Mouse (Mus musculus) liver, postnatal 0 days (tissue): ENCODE measurements at regions not wholly inside any gene's neighbourhood (a gene's known extent, or its start where the extent isn't known, plus 50 kb on each side); places are given as distances from the start of the nearest gene placed in this dataset.

Experiments used
- ATAC-seq: fragments of 200-750 bp; cut with Nextera tagmentation; 2 replicates; pipeline ENCODE4 v1.8.0; 2017; ENCODE audit warnings: mild to moderate bottlenecking, moderate library complexity
- DNase-seq: peaks from one replicate; pipeline ENCODE4 v3.0.0-alpha.2; 2016
- H3K27ac ChIP-seq: fragments of 300-500 bp; sonication (generic); 2 replicates; pipeline ENCODE4 v1.5.1; 2014; ENCODE audit warnings: antibody characterized with exemption, moderate library complexity, mild to moderate bottlenecking, low read depth
- H3K27me3 ChIP-seq: fragments of 300-500 bp; sonication (generic); 2 replicates; pipeline ENCODE4 v1.6.1; 2014; ENCODE audit warnings: low read length, control low read depth, mixed read lengths; ENCODE audit not compliant: insufficient read depth
- H3K36me3 ChIP-seq: fragments of 300-500 bp; sonication (generic); replicated peaks from 2 replicates; pipeline ENCODE4 v1.6.1; 2014; ENCODE audit warnings: mild to moderate bottlenecking, control low read depth, low read length, moderate library complexity, mixed read lengths; ENCODE audit not compliant: insufficient read depth
- H3K4me1 ChIP-seq: fragments of 300-500 bp; sonication (generic); 2 replicates; pipeline ENCODE4 v1.6.1; 2014; ENCODE audit warnings: antibody characterized with exemption, mild to moderate bottlenecking, control low read depth; ENCODE audit not compliant: insufficient read depth
- H3K4me2 ChIP-seq: fragments of 300-500 bp; sonication (generic); 2 replicates; pipeline ENCODE4 v1.6.1; 2014; ENCODE audit warnings: low read depth, mild to moderate bottlenecking, low read length, moderate library complexity, mixed read lengths
- H3K4me3 ChIP-seq: fragments of 300-500 bp; sonication (generic); 2 replicates; pipeline ENCODE4 v1.5.1; 2014; ENCODE audit warnings: low read depth, low read length
- H3K9ac ChIP-seq: fragments of 300-500 bp; sonication (generic); replicated peaks from 2 replicates; pipeline ENCODE4 v1.6.1; 2014; ENCODE audit warnings: mild to moderate bottlenecking, moderate library complexity
- H3K9me3 ChIP-seq: fragments of 300-500 bp; sonication (generic); 2 replicates; pipeline ENCODE4 v1.6.1; 2016; ENCODE audit warnings: mild to moderate bottlenecking, control low read depth, low read length, mixed read lengths
- CTCF ChIP-seq: sonication (generic); IDR thresholded peaks from 2 replicates; pipeline ENCODE4 v1.5.1; 2016; ENCODE audit warnings: antibody characterized with exemption, low read depth
- EP300 ChIP-seq: IDR thresholded peaks from 2 replicates; pipeline ENCODE4 v1.6.1; 2016; ENCODE audit warnings: antibody characterized with exemption, low read depth, mild to moderate bottlenecking
- WGBS: fragments of 180-500 bp; shearing (Covaris S2); extraction: QIAGEN DNeasy Blood & Tissue Kit; methylation state at CpG from one replicate; pipeline ENCODE4 v1.1.7; 2014; ENCODE audit not compliant: insufficient replicate concordance; 5-methylcytosine and 5-hydroxymethylcytosine counted together

GRCm38 (mm10) chr2:167818799-167819198 is 113.1 kb upstream of the Ptpn1 start:
- no peaks in the 10 kb centered on the region for H3K27me3 ChIP-seq
- H3K9me3 ChIP-seq = no peaks in the 10 kb centered on the region
- H3K4me3 ChIP-seq = no peak overlapping the region
- 80% methylated on average over 10 of the region's 10 CpGs for WGBS
- H3K27ac ChIP-seq = peak overlapping the region; percentile 52; the same call in 1 of the 2 replicates
- no peak overlapping the region for H3K4me2 ChIP-seq
- H3K4me1 ChIP-seq = no peaks in the 10 kb centered on the region; the same call in 1 of the 2 replicates
- H3K9ac ChIP-seq = no peak overlapping the region
- DNase-seq = no peak
- TF ChIP-seq EP300 (no peak), CTCF (no peak)
- no peaks in the 10 kb centered on the region for H3K36me3 ChIP-seq
- ATAC-seq = no peak

- ATAC-seq (no peak), DNase-seq (no peak)
- Histone ChIP-seq H3K36me3 (no peaks in the 10 kb centered on the region), H3K4me2 (no peak overlapping the region), H3K9ac (no peak overlapping the region), H3K27ac (no peak overlapping the region), H3K4me3 (no peak overlapping the region), H3K4me1 (no peaks in the 10 kb centered on the region; the same call in 1 of the 2 replicates), H3K27me3 (no peaks in the 10 kb centered on the region), H3K9me3 (no peaks in the 10 kb centered on the region)
- TF ChIP-seq EP300 (no peak), CTCF (no peak)
- WGBS = 68% methylated on average over 9 of the region's 9 CpGs
These were observed 114.8 kb upstream of the Ptpn1 start for GRCm38 (mm10) chr2:167817030-167817429.

DNA sequence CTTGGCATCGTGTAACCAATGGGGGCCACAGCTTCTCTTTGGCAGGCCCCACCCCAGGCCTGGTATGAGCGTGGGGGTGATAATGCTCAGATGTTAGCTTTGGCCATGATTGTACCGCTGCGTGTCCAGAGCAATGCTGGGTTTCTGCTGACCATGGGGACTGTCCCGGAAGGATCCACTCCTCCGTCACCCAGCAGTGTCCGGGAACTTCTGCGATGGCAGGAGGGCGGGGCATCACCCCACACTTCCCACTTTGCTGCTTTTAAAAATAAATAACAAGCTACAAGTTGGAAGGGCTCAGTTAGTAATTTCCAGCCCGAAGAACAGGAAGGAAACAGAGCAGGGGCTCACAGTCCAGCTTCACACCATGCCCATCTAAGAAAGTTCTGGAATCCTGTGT is 116.7 kb upstream of the Ptpn1 start:
- DNase-seq = no peak
- TF ChIP-seq EP300 (no peak), CTCF (no peak)

DNA sequence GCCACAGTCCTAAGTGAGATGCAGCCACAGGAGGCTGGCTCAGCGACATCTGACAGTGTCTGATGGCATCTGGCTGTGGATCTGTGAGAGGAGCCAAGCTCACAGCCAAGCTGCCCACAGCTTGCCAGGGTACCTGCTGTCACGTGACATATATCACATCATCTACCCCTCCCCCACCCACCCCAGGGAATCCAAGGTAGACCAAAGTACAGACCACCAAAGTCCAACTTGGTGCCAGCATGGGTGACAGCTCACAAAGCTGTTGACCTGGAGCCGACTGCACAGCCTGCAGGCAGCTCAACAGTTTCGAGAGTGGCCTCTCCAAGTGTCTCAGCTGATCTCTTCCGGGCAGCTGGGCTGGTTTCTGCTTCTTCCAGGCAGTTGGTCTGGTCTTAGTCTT is 119.6 kb upstream of the Tmem189 start:
- no peak overlapping the region for H3K4me3 ChIP-seq
- no peak for DNase-seq
- no peaks in the 10 kb centered on the region for H3K36me3 ChIP-seq
- H3K9me3 ChIP-seq = no peaks in the 10 kb centered on the region
- H3K4me1 ChIP-seq = peaks cover 24% of the 10 kb centered on the region
- 76% methylated on average over 5 of the region's 5 CpGs for WGBS
- no peak overlapping the region for H3K4me2 ChIP-seq
- TF ChIP-seq EP300 (no peak), CTCF (no peak)
- H3K27me3 ChIP-seq = no peaks in the 10 kb centered on the region
- no peak overlapping the region for H3K9ac ChIP-seq
- ATAC-seq = no peak
- no peak overlapping the region for H3K27ac ChIP-seq

More for the DNA sequence above, 116.7 kb upstream of the Ptpn1 start:
- WGBS = 50% methylated on average over 10 of the region's 10 CpGs
- no peak overlapping the region; the same call in none of the 2 replicates for H3K27ac ChIP-seq
- H3K4me2 ChIP-seq = no peak overlapping the region
- no peaks in the 10 kb centered on the region for H3K27me3 ChIP-seq
- peak; percentile 47; the same call in 1 of the 2 replicates for ATAC-seq
- no peaks in the 10 kb centered on the region for H3K9me3 ChIP-seq
- H3K4me3 ChIP-seq = no peak overlapping the region
- peaks cover 3% of the 10 kb centered on the region; the same call in 1 of the 2 replicates for H3K4me1 ChIP-seq
- H3K36me3 ChIP-seq = no peaks in the 10 kb centered on the region
- H3K9ac ChIP-seq = no peak overlapping the region

DNA sequence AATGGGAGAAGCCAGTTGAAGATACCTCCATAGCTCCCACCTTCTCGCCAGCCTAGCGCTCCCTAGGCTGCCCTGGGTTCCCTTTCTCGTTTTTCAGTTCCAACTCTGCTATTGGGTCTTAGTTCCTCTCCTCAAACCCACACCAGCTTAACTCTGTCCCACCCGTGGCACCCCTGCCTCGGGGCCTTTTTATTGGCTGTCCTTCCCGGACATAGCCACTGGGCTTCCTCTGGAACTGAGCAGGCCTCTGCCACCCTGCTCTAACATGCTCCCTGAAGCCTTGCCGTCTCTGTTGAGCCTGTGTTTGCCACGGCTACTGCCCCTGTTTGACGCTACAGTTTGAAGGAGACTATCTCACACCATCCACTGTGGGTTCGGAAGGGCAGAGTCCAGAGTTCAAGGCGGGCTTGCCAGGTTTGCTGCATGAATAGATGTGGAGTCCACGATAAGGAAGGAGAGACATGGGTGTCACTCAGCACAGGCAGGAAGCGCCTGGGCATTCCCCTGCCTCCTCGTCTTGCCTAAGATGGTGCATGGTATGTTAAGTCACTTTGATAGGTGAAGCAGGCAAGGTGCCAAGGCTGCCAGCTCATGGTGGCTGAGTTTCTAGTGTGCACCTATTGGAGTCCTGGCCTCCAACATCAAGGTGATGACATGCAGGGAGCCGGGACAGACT is 116.1 kb upstream of the Tmem189 start:
- Histone ChIP-seq H3K4me2 (peak overlapping the region; percentile 54), H3K4me1 (peaks cover 21% of the 10 kb centered on the region), H3K9me3 (no peaks in the 10 kb centered on the region), H3K9ac (peak overlapping the region; percentile 58; the same call in 1 of the 2 replicates), H3K4me3 (0 out of 2 replicates have a peak overlapping the region, but pooled peaks have one; percentile 19), H3K36me3 (no peaks in the 10 kb centered on the region), H3K27ac (peak overlapping the region; percentile 88), H3K27me3 (no peaks in the 10 kb centered on the region)
- 38% methylated on average over 15 of the region's 15 CpGs for WGBS
- ATAC-seq = peak; percentile 43
- peak; percentile 55 for DNase-seq
- TF ChIP-seq EP300 (no peak), CTCF (no peak)

DNA sequence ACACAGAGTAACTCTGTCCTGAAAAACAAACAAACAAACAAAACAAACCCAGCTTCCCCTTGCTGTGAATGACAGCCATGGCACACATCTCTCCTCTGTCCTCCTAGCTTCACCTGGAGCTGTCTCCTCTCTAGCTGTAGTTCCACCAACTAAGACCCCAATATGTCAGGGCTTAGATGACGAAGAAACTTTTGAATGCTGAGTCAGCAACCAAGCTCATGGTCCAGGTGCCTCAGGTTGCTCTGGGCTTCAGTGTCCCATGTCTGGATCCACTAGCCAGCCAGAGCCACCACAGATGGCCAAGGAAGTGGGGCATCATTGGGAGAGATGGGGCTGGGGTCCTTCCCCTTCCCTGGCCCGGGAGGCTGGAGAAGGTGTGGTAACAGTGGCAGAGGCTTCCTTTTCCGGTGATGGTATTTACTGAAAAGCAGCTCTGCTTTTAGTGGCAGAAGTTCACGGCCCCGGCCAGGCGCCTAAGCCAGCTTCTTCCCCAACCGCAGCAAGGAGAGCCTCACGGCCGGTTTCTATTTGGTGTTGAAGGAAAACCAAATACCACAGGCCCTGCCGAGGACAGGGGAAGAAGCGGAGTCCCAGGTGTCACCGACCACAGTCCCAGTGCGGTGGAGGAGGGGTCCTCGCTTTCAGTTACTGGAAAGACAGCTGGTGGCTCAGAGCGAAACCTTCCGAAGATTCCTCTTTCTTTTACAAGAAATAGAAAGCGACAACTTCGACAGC is 115.0 kb upstream of the Tmem189 start:
- H3K4me1 ChIP-seq = peaks cover 23% of the 10 kb centered on the region
- no peak for TF ChIP-seq CTCF
- no peak for TF ChIP-seq EP300
- ATAC-seq (peak; percentile 14; the same call in 1 of the 2 replicates), DNase-seq (peak; percentile 64)
- peak overlapping the region; percentile 19; the same call in 1 of the 2 replicates for H3K4me3 ChIP-seq
- peak overlapping the region; percentile 88 for H3K27ac ChIP-seq
- peak overlapping the region; percentile 58; the same call in 1 of the 2 replicates for H3K9ac ChIP-seq
- H3K27me3 ChIP-seq = no peaks in the 10 kb centered on the region
- WGBS = 22% methylated on average over 18 of the region's 18 CpGs
- H3K36me3 ChIP-seq = no peaks in the 10 kb centered on the region
- H3K9me3 ChIP-seq = no peaks in the 10 kb centered on the region
- peak overlapping the region; percentile 54 for H3K4me2 ChIP-seq
